Mouse (Mus musculus) forebrain, embryonic 16.5 days (tissue): ENCODE measurements around the gene Tst. TPM values are rescaled to one million over a fixed set of nuclear protein-coding genes. Genes with fewer than 3 reads are reported as not detected.

Source experiments
- ATAC-seq: fragments of 200-750 bp; cut with Nextera tagmentation; 2 replicates; pipeline ENCODE4 v1.8.0; 2017; ENCODE audit warnings: mild to moderate bottlenecking, moderate library complexity
- H3K27ac ChIP-seq: fragments of 300-500 bp; sonication (generic); 2 replicates; pipeline ENCODE4 v1.5.1; 2014; ENCODE audit warnings: low read length, control low read depth
- H3K27me3 ChIP-seq: fragments of 300-500 bp; sonication (generic); replicated peaks from 2 replicates; pipeline ENCODE4 v1.6.1; 2014; ENCODE audit warnings: low read length; ENCODE audit not compliant: control insufficient read depth, insufficient read depth
- H3K36me3 ChIP-seq: fragments of 300-500 bp; sonication (generic); 2 replicates; pipeline ENCODE4 v1.6.1; 2014; ENCODE audit not compliant: control insufficient read depth, insufficient read depth
- H3K4me1 ChIP-seq: fragments of 300-500 bp; sonication (generic); replicated peaks from 2 replicates; pipeline ENCODE4 v1.6.1; 2014; ENCODE audit warnings: low read length; ENCODE audit not compliant: control insufficient read depth, insufficient read depth
- H3K4me2 ChIP-seq: fragments of 300-500 bp; sonication (generic); 2 replicates; pipeline ENCODE4 v1.6.1; 2014; ENCODE audit warnings: mild to moderate bottlenecking, low read length, control low read depth
- H3K4me3 ChIP-seq: fragments of 300-500 bp; sonication (generic); replicated peaks from 2 replicates; pipeline ENCODE4 v1.5.1; 2014; ENCODE audit warnings: mild to moderate bottlenecking, low read length, control low read depth
- H3K9ac ChIP-seq: fragments of 300-500 bp; sonication (generic); replicated peaks from 2 replicates; pipeline ENCODE4 v1.6.1; 2014; ENCODE audit warnings: low read depth, low read length, control low read depth
- H3K9me3 ChIP-seq: fragments of 300-500 bp; sonication (generic); 2 replicates; pipeline ENCODE4 v1.6.1; 2016; ENCODE audit warnings: low read length; ENCODE audit not compliant: control insufficient read depth
- WGBS: fragments of 180-500 bp; shearing (Covaris S2); extraction: QIAGEN DNeasy Blood & Tissue Kit; methylation state at CpG from one replicate; pipeline ENCODE4 v1.1.7; 2014; 5-methylcytosine and 5-hydroxymethylcytosine counted together
- polyA plus RNA-seq: library from polyadenylated mRNA; unstranded; fragments of >200 nt; fragmentation: Nextera tagmentation; extraction: Ambion mirVana; gene quantifications from 2 replicates; pipeline ENCODE4 v1.2.1, GENCODE M21; 2015

The Tst gene
- polyA plus RNA-seq, 1 experiment from 2014 or later: 25.1 TPM

- Histone ChIP-seq H3K4me1 (no peaks in the 10 kb centered on the region), H3K36me3 (no peaks in the 10 kb centered on the region), H3K27ac (no peak overlapping the region), H3K9ac (no peak overlapping the region), H3K9me3 (no peaks in the 10 kb centered on the region), H3K4me3 (no peak overlapping the region), H3K4me2 (no peak overlapping the region), H3K27me3 (peaks cover 8% of the 10 kb centered on the region; the same call in 1 of the 2 replicates)
- ATAC-seq: no peak
- 79% methylated on average over 8 of the region's 8 CpGs for WGBS
Observed at GRCm38 (mm10) chr15:78366875-78367274, 38.8 kb downstream of the Tst start.

- H3K27me3 ChIP-seq: peaks cover 8% of the 10 kb centered on the region; the same call in 1 of the 2 replicates
- H3K9ac ChIP-seq: no peak overlapping the region
- no peaks in the 10 kb centered on the region for H3K9me3 ChIP-seq
- H3K27ac ChIP-seq: no peak overlapping the region
- no peak for ATAC-seq
- H3K4me2 ChIP-seq: no peak overlapping the region
- 83% methylated on average over 2 of the region's 2 CpGs for WGBS
- H3K4me1 ChIP-seq: no peaks in the 10 kb centered on the region
- H3K4me3 ChIP-seq: no peak overlapping the region
- H3K36me3 ChIP-seq: no peaks in the 10 kb centered on the region
Observed at GRCm38 (mm10) chr15:78365916-78366315, 39.8 kb downstream of the Tst start.

GRCm38 (mm10) chr15:78355548-78355947 is 50.2 kb downstream of the Tst start:
- ATAC-seq: no peak
- WGBS: 94% methylated on average over 5 of the region's 5 CpGs

DNA sequence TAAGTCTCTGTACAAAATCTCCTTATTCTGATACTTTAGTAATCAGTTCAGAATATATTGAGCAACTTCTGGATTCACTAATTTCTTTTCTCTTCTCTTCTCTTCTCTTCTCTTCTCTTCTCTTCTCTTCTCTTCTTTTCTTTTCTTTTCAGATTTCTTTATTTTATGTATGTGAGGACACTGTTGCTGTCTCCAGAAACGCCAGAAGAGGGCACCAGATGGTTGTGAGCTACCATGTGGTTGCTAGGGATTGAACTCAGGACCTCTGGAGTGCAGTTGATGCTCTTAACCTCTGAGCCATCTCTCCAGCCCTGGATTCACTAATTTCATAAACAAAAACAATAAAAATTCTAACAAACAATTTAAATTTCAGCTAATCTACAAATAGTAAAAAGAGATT is 50.7 kb downstream of the Tst start:
- WGBS: 0% methylated on average over 1 of the region's 1 CpGs
- Histone ChIP-seq H3K36me3 (no peaks in the 10 kb centered on the region), H3K9ac (no peak overlapping the region), H3K4me3 (no peak overlapping the region), H3K4me2 (no peak overlapping the region), H3K27ac (no peak overlapping the region), H3K27me3 (no peaks in the 10 kb centered on the region), H3K4me1 (no peaks in the 10 kb centered on the region), H3K9me3 (no peaks in the 10 kb centered on the region)
- no peak for ATAC-seq

More at GRCm38 (mm10) chr15:78355548-78355947, 50.2 kb downstream of the Tst start:
- H3K9ac ChIP-seq: no peak overlapping the region
- H3K4me2 ChIP-seq: no peak overlapping the region
- H3K9me3 ChIP-seq: no peaks in the 10 kb centered on the region
- no peaks in the 10 kb centered on the region for H3K4me1 ChIP-seq
- no peaks in the 10 kb centered on the region for H3K36me3 ChIP-seq
- no peak overlapping the region for H3K27ac ChIP-seq
- no peaks in the 10 kb centered on the region for H3K27me3 ChIP-seq
- H3K4me3 ChIP-seq: no peak overlapping the region

DNA sequence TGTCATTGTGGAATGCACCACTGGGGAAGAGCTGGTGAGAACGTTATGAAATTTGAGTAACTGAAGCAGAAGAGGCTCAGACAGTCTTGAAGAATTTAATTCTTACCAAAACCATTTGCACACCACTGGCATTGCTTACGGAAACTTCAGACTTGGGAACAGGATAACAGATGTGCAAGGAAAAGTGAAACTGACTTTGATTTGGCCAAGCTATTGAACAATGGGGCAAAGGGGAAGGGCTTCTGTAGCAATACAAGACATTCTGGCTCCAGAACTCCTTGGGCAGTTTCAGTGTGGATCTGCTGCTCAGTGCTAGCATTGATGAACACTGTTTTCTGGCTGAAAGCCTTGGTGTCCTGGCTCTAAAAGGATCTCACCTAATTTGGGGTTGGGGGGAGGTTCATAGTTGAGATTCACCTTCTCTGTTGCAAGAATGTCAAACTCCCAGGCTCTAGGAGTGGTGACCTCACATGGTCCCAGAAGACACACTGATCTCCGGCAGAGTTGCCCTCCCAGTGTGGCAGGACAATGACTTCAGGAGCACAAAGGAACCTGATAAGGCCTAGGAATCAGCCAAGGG is 54.0 kb downstream of the Tst start:
- H3K4me1 ChIP-seq: no peaks in the 10 kb centered on the region
- H3K4me2 ChIP-seq: no peak overlapping the region
- no peaks in the 10 kb centered on the region for H3K36me3 ChIP-seq
- no peak for ATAC-seq
- no peak overlapping the region for H3K4me3 ChIP-seq
- WGBS: 72% methylated on average over 3 of the region's 3 CpGs
- H3K9ac ChIP-seq: no peak overlapping the region
- H3K27ac ChIP-seq: no peak overlapping the region
- H3K9me3 ChIP-seq: no peaks in the 10 kb centered on the region
- no peaks in the 10 kb centered on the region for H3K27me3 ChIP-seq

Other genes with a start within 250 kb of the Tst start
- gene Ift27, start 231.8 kb downstream of the Tst start, polyA plus RNA-seq: 113 and 114 TPM in 2 replicates
- gene Pvalb, start 199.5 kb downstream of the Tst start, polyA plus RNA-seq: not detected in 2 replicates
- gene Ncf4, start 161.1 kb downstream of the Tst start, polyA plus RNA-seq: 0.53 and 0.83 TPM in 2 replicates
- gene Csf2rb2, start 100.2 kb downstream of the Tst start, polyA plus RNA-seq: 0.06 and 0.15 TPM in 2 replicates
- 0.27 and 0.65 TPM in 2 replicates for gene Csf2rb, start 80.2 kb downstream of the Tst start, polyA plus RNA-seq
- gene Tex33, start 10.0 kb downstream of the Tst start, polyA plus RNA-seq: not detected in 2 replicates
- 4.4 and 5.0 TPM in 2 replicates for gene Mpst, start 509 bp upstream of the Tst start, polyA plus RNA-seq
- 105 and 141 TPM in 2 replicates for gene Kctd17, start 22.7 kb upstream of the Tst start, polyA plus RNA-seq
- 0.06 and 0.22 TPM in 2 replicates for gene Tmprss6, start 62.7 kb upstream of the Tst start, polyA plus RNA-seq
- gene Il2rb, start 89.4 kb upstream of the Tst start, polyA plus RNA-seq: not detected in 2 replicates
- gene C1qtnf6, start 125.5 kb upstream of the Tst start, polyA plus RNA-seq: 5.6 and 6.4 TPM in 2 replicates
- gene Sstr3, start 138.8 kb upstream of the Tst start, polyA plus RNA-seq: 1.1 and 1.8 TPM in 2 replicates
- 3.6 and 5.1 TPM in 2 replicates for gene Rac2, start 166.9 kb upstream of the Tst start, polyA plus RNA-seq
- 4.5 and 5.5 TPM in 2 replicates for gene Cyth4, start 191.1 kb upstream of the Tst start, polyA plus RNA-seq